Mouse (Mus musculus) urinary bladder, adult 18-20 months (tissue): Measurements from ENCODE around the gene Zscan18.
A peak's percentile ranks its signal among the peaks of the same experiment; 100 is the strongest.
"Not testable (repeated sequence)": the region's sequence is repeated elsewhere in the genome, so short reads cannot be mapped to it uniquely, and the experiment has no call there.

Source experiments
- DNase-seq, 2 experiments: peaks; one replicate each; pipeline ENCODE4 v3.0.0; 2022; ENCODE audit warnings: low spot score in 2 of 2, mixed read lengths in 2 of 2

Zscan18 gene

DNA sequence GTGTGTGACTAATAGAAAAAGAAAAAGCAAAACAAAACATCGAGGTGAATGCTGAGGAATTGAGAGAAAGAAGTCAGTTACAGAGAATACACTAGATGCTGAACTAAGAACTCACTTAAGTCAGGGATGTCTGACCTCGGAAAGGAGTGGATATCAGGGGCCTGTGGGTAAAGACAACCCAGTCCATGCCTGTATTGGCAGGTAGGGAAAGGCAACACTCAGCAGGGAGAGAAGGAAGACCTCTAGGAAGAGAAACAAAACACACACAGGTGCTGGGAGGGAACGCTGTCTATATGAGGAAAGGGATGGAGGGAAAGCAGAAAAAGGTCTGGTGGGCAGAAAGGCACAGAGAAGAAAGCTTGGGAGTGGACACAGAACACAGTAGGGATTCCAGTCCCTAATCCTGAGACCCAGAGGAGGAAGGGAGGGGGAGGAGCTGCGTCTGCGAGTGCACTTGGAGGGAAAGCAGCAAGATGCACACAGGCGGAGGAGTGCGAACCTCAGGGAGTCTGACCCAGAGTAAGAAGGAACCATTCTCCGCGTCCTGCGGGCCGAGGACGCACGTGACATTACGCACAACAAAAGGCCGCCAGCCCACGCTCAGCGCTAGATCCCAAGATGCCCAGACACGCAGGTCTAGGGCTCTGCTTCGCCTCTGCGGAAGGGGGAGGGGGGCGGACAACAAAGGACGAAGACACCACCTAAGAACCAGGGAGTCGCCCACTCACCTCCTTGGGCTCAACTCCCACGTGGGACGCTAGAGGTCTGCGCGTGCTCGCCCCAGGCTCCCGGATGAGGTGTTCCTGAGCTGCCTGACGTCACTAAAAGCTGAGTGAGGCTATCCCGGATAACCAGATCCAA is at the start of gene Zscan18:
Zscan18 (minus strand) TSS at position 770 of the 861 bp plus-strand sequence.
- DNase-seq, result peak; percentile 40 to 53

DNA sequence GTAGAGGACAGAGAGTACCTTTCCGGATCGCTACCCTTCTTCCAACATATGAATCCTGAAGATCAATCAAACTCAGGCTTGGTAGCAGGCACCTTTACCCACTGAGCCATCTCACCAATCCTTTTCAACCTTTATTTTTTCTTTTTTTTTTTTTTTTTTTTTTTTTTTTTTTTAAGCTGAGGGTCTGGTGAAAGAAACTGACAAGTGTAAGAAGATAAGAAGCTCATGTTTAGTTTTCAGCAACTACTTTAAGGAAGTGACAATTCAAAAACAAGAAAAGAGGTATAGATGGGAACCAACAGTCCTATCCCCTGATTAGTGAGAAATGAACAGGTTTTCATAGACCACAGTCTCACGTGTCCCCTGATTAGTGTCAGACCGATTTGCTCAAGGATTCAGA is 32.3 kb upstream of the Zscan18 start:
- no peak for DNase-seq

DNA sequence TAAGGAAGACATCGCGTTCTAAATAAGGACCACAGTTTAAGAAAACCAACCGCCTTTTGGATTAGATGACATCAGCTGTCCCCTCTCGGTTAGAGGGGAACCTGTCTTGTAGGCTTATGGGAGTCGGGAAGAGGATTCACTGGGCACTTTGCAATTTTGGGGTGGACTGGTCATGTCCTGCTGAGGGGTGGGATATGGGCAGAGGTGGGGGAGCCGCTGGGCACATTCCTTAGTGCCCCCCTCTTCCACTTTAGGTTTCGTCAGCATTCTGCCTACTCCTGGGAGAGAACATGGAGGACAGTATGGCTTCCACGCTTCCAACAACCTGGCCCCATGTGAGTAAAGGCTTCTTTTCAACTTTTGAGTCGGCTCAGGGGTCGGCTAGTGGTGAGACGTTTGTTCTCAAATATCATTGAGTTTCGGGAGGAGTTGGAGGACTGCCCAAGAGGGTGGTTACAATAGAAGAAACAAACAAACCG is 31.8 kb upstream of the Zscan18 start:
- DNase-seq, result peak in 1 of 2 experiments; percentile 1

DNA sequence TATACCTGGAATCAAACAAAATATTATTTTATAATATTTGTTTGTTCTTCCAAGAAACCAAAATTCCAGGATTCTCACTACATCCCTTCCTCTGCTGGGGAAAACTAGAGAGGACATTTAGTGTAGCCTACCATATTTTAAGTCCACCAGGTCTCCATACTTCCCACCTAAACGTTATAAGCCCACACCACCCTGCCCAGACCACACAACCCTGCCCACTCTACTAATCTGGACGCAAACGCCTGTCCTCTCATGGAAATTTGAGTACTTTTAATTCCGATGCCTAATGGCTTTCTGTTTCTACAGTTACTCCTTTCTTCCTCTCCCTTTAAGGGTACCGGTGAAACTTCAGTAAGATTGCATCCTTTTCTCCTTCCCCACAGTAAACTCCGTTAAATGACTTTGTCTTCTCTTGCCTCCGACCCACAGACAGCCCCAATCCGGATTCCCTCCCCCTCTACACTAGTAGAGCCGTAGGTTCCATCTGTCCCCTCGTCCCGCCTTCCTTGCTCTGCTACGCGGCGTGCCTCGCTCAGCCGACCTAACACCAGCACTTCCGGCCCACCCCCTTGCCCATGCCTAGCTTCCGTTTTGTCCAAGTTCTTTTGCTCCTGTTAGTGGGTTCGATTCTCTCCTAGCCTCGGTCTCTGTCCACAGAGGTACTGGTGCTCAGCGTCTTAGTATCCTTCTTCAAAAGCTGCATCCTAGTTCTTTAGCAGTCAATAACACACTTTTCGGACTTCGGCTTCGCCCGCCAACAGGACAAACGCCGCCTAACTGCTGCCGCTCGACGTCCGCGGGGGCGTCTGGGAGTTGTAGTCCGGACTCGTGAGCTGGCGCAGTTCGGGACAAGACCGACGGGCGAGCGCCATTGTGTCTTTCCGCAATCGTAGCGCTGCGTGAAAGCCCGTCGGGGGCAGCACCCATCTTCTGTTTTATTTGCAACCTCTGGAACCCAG is 31.0 kb upstream of the Zscan18 start, which contains the start of gene Zfp110:
Zfp110 (plus strand) TSS at position 600 of the 959 bp plus-strand sequence.
- peak; percentile 87 to 88 for DNase-seq

DNA sequence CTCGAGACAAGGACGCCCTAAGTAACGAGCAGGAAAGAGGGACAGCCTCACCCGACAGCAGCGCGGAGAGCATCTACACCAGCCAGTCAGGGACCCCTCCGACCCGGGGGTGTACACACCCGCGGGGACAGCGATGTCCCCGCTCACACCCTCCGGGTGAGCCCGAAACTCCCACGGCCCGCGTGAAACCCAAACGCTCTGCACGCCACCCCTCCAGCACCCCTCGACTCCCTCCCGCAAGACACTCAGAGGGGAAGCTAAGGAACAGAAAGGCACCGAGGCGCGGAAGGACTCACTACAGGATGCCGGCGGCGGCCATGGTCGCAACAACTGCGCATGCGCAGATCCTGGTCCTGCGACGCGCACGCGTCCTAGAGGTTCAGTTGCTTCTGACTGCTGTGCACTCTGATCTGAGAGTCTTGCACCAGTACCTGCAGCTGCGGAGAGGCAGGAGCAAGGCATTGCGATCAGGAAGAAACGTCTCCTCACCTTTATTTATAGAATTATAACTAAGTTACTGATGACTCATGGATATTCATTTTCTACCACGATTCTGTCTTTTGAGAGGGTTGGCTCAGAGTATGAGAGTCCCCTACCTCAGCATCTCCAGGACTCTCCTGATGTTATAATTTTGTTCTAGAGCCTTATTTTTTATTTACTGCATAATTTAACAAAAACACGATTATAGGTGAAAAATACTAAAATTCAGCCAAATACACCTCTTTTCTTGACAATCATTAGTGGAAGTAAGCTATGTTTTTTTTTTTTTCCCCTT is 15.3 kb upstream of the Zscan18 start, which contains the start of gene Zfp329:
Zfp329 (minus strand) TSS at position 338 of the 775 bp plus-strand sequence.
- DNase-seq, result peak; percentile 81 to 85

DNA sequence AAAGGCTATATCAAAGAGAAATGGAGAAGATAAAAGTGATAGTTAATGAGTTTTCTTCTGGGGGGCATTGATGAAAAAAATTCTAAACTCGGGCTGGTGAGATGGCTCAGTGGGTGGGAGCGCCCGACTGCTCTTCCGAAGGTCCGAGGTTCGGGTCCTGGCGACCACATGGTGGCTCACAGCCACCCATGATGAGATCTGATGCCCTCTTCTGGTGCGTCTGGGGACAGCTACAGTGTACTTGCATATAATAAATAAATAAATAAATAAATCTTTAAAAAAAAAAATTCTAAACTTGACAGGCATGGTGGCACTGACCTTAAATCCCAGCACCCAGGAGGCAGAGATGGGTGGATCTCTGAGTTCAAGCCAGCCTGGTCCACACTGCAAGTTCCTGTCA is 12.1 kb upstream of the Zscan18 start:
- no peak for DNase-seq

DNA sequence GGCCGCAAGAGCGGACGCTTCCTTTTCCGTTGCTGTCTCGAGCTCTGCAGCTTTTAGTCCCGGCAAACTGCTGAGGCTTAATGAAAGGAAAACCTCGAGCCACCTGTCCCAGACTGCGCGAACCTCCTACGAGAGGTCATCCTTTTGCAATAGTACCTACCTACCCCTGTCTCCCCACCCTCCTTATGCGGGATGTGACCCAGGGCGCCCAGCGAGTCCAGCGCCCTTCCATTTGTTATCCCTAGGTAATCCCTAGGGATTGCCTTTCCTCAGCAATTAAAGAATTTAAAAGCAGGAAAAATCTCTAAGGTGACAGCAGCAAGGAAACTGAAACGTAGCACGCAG is 264 bp upstream of the Zscan18 start:
- DNase-seq, result no peak

DNA sequence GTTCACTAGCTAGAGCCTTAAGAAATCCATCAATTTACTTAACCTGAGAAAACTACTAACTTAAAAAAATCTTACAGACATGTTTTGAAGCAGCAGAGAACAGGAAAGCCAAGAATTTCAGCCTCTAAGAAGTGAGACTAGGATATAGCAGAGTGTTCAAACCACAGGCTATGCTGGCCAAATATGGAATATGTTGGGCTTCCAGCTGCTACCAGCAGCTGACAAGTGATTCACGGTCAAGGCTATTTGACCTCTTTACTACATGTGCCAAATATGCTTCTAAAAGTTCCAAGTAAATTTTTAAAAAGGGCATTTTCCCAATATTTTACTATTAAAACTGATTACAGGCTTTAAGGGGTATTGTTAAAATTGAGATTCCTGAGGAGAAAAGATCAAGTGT is 3.9 kb downstream of the Zscan18 start:
- no peak for DNase-seq

DNA sequence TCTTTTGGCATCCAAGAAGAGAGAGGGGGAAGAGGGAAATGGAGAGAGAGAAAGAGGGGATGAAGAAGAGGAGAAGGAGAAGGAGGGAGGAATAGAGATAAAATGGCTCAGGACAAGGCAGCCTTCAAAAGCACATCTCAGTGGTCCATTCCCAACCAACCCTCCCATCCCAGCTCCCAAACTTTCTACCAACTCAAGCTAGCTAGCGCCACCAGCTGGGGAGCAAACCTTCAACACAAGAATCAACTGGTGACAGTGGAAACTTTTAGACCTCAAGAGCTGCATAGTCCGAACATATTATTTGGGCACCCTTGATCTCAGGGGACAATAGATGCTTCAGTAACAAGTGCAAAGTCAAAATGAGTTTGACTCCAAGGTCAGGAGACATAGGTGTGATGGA is 5.5 kb downstream of the Zscan18 start:
- DNase-seq, result no peak

DNA sequence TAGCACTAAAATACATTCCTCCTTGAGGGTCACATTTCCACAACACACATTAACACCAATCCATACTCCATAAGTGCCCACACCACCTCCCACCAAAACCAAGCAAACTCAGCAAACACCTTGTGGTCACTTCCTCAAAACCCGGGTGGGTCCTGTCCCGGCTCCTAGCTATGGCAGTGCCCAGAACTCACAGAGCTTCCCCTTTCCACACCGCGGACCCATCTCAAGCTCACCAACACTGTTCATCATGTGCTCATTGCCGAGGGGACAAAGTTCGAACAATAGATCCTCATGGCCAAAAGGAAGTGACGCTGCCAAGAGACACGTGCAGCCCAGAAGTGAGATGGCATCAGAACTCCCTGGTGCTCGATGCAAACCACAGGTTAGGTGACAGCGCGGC is 10.8 kb downstream of the Zscan18 start:
- DNase-seq, result not testable (repeated sequence)

DNA sequence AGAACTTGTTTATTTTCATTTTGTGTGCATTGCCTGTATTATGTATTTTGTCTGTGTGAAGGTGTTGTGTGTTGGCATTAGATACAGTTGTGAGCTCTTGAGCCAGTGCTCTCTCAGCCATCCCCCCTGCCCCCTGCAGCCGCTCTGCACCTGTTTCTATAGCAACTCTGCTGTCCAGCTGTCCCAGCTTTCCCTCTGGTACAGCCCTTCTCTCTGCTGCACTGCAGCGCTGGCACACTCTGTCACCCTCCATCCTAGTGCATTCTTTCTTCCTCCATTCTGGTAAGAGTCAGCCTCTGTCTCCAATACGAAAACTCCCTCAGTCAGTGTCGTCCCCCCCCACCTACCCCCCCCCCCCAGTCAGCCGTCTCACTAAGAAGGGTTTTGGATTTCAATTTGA is 15.4 kb downstream of the Zscan18 start:
- no peak for DNase-seq

DNA sequence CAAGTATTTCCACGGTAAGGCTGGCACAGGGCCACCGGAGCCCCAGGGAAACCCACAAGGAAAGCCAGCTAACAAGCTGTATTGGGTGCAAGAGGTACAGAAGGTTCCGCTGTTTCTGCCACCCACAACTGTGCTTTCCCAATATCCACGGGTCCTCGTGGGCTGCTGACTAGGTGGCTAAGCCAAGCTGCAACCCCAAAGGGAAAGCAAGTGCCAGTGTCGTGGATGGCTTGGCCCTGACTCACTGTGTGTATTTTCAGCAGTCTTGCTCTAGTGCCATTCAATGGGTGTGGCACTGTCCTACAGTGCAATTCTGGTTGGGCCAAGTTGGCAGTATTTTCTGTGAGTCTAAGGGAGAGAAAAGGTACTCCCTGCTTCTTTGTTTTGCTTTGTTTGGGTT is 16.1 kb downstream of the Zscan18 start:
- no peak for DNase-seq

DNA sequence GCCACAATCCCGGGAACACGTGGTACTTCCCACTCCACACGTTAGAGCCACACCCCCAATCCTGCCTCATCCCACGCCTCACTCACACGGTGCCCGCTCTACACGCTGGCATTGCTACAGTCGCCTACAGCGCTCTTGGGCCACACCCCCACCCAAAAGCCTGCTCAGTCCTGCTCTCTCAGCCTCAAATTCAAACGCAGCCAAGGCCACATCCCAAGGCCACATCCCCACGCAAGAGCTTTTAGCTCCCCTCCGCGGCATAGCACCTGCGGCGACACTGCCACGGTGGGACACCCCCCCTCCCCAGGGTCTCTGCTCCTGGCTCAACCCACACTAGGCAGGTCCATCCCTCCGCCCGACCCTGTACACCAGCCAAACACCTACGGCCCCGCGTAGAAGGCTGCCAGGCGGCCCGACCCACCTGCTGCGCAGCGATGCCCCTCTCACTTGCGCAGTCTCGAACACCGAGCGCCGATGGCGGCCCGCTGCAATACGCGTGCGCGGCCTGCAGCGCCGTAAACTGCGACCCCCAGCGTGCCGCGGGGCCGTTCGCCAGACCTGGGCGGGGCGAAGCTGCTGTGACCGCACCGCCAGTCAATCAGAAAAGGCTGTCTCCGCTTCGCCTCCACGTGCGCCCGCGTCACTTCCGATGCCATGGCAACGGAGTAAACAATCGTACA is 23.1 kb downstream of the Zscan18 start:
- DNase-seq, result peak; percentile 29 to 31

DNA sequence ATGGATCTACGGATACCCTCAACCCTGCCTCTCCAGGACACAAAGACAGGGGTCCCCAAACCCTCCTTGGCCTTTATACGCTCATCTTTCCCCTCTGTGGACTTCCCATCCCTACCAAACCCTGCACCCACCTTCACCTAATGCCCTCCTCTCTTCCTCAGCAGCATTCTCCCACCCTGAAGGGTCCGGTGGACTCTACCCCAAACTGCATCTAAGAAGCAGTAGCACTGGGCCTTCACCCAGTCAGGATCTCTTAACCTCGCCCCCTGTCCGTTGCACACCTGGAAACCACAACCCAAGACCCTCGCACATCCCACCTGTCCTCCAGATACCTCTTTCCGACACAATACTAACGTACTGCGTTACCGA is 23.7 kb downstream of the Zscan18 start:
- no peak for DNase-seq

DNA sequence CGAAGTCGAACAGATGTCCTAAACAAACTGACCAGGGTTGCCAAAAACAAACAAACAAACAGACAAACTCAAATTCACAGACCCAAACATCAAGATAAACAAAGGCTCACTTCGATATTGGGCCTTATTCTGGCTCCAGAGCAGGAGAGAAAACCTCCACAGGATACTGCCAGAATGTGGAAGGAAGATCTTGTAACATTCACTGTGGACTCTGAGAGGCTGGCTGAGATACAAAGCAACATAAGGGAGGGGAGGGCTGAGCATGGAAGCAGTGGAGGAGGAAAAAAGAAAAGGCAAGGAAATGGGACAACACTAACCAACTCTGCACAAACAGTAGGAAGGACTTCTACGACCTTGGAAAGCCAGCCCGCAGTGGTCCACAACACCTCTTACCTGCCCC is 24.3 kb downstream of the Zscan18 start:
- DNase-seq, result no peak

DNA sequence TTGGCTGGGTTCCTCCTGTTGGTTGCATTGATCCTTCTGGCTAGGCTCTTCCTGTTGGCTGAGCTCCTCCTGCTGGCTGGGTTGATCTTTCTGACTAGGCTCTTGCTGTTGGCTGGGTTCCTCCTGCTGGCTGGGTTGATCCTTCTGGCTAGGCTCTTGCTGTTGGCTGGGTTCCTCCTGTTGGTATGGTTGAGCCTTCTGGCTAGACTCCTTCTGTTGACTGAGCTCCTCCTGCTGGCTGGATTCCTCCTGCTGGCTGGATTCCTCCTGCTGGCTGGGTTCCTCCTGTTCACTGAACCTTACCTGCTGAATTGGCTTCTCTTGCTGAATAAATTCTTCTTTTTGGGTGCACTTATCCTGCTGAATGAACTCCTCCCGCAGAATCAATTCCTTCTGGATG is 28.8 kb downstream of the Zscan18 start:
- no peak for DNase-seq

DNA sequence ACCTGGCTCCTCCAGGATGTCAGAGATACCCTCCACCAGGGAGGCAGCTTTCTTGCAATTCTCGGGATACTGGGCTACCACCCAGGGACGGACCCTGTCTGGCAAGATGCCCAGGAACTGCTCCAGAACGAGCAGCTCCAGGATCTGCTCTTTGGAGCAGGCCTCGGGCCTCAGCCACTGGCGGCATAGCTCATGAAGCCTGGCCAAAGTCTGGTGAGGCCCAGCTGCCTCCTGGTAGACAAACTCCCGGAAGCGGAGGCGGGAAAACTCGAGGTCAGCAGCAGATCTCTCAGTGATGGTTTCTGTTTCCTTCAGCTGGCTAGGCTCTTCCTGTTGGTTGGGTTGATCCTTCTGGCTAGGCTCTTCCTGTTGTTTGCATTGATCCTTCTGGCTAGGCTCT is 29.3 kb downstream of the Zscan18 start:
- DNase-seq, result no peak

DNA sequence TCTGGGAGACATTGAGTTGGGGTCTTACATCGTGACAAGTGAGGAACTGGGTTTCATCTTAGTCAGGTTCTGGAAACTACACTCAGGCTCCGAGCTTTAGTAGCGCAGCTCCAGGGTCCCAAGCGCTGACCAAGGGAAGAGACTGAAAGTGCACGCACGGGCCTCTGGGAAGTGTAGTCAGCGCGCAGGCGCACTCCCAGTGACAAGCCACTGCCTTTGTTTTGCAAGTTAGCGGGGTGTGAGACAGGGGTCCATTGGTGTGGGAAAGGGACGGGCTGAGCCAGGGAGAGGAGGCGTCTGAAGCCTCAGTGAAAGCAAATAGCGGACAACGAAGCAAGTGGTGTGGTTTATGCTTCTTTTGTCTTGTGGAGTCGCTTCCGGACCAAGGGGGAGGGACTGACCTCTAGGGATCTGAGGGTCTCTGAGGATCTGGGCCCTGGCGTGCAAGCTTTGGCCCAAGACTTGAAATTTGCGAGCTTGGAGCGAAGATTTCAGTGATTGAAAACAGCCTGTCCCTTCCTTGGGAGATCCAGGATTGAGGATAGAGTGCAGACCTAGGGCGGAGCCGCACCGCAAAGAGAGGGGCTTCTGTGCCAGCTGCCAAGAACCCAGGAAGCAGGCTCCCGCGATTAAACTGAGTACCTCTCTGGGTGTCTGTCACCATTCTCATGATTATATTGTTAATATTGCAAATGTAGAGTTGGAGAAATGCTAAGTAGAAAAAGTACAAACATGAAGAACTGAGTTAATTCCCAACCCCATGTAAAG is 53.8 kb downstream of the Zscan18 start:
- DNase-seq, result no peak

DNA sequence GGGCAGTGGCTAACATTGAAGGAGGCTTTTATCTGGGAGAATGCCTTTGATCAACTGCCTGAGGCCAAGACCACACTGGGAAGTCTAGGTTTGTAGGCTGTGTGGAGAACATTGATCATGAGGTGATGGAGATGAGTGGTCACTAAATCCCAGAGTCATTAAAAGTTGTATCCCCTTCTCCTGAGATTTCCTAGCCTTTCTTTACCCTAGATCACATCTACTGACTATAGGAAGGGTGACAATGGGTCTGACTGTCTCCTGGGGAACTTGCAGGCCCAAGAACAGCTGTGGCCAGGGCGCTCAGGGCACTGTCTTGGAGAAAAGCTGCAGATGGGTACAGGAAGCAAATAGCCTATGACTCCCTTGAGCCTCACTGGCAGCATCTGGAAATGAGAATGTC is 68.5 kb downstream of the Zscan18 start, which contains the start of gene Vmn2r56:
Vmn2r56 (minus strand) TSS at position 101 of the 400 bp plus-strand sequence.
- DNase-seq, result no peak
